Mouse (Mus musculus) gastrocnemius, adult 2 months (tissue): ENCODE data around the gene Arl16. TPM values are rescaled to one million over a fixed set of nuclear protein-coding genes. Genes with fewer than 3 reads are reported as not detected.

Experiments used
- DNase-seq: peaks from one replicate; pipeline ENCODE4 v3.0.0; 2022
- H3K27ac ChIP-seq: fragments of 200-600 bp; 2 replicates; pipeline ENCODE4 v1.8.1; 2022; ENCODE audit warnings: mild to moderate bottlenecking
- H3K4me3 ChIP-seq: fragments of 200-600 bp; 2 replicates; pipeline ENCODE4 v1.8.1; 2022; ENCODE audit warnings: mild to moderate bottlenecking, moderate library complexity
- CTCF ChIP-seq: fragments of 200-600 bp; IDR thresholded peaks from 2 replicates; pipeline ENCODE4 v1.8.1; 2022; ENCODE audit warnings: antibody characterized with exemption, mild to moderate bottlenecking, moderate library complexity
- intact Hi-C: fragments of 180-260 bp; cut with DNase I; formaldehyde crosslinking; loops from one replicate; pipeline ENCODE4 v1.15.1; 2025
- total RNA-seq, 2 experiments: library from RNA; stranded (reverse); gene quantifications; 2 replicates each; pipeline ENCODE4 v1.2.3; 2021

The Arl16 gene
- total RNA-seq, 2 experiments from 2014 or later = 5.6 to 6.3 TPM

DNA sequence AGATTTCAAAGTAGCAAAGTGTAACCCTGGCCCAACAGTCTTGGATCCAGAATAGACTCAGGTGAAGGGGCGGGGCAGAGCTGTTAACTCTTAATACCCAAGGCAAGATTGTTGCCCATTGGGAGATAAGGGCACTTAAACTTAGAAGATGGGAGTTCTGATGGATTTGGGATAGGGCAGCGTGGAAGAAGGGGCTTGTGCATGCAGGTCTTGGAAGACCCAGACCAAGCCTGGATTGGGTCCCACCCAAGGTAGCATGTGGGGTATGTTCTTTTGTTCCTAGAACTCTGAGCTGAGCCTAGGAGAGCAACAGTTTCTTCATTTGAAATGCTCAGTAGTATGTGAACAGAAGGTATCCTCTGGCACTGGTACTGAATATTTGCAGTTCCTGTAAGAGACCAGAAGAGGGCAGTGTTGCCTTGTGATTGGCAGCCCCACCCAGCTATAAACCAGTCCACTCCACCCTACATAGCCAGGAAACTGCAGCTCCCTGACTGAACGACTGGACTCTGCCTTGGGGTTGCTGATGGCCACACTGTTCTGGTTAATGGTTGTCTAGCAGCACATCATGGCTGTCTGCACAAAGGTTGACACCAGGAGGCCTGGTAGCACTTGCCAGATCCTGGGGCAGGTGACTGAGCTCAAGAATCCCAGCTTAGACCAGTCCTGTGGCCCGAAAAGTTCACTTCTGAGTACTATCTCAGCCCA, 21.8 kb upstream of the Arl16 start:
- intact Hi-C loops = loop anchor here (1.0 kb wide), 1 partner anchor 123 kb away; no protein-coding TSS in a partner anchor

GRCm38 (mm10) chr11:120488516-120488915, 21.1 kb upstream of the Arl16 start:
- intact Hi-C loops = no loop called here
- Histone ChIP-seq H3K27ac (no peak overlapping the region), H3K4me3 (no peak overlapping the region)
- no peak for TF ChIP-seq CTCF
- no peak for DNase-seq

More for the DNA sequence above, 21.8 kb upstream of the Arl16 start:
- peak; percentile 69 for DNase-seq
- H3K27ac ChIP-seq = peak overlapping the region; percentile 78
- no peak overlapping the region for H3K4me3 ChIP-seq
- TF ChIP-seq CTCF = peak; percentile 94; the same call in 1 of the 2 replicates

DNA sequence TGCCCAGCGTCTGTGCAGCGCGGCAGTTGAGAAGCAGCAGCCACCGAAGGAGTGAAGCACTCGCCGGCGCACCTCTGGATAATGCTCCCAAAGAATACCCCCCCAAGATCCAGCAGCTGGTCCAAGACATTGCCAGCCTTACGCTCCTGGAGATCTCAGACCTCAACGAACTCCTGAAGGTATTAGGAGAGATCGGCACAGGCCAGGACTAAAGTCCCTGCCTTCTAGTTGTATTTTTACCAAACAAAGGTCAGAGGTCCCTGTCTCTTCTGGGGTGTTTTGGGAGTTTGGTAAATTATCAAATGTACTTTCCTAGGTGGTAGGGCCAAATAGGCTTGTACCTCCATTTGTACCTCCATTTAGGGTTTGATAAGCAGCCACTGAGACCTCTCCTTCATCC, 17.8 kb upstream of the Arl16 start:
- no peak for DNase-seq
- intact Hi-C loops = no loop called here
- TF ChIP-seq CTCF = no peak
- H3K4me3 ChIP-seq = peak overlapping the region; percentile 93
- peak overlapping the region; percentile 98 for H3K27ac ChIP-seq

- peak within 1 kb of the TSS; percentile 93 for H3K4me3 ChIP-seq
- peak; percentile 93 for DNase-seq
- intact Hi-C loops = no loop called here
- TF ChIP-seq CTCF = no peak
- peak within 1 kb of the TSS; percentile 98 for H3K27ac ChIP-seq
These were observed 17.0 kb upstream of the Arl16 start, which contains the start of gene Mrpl12 for GRCm38 (mm10) chr11:120484265-120484981. Mrpl12 (plus strand) TSS chr11:120484613.

DNA sequence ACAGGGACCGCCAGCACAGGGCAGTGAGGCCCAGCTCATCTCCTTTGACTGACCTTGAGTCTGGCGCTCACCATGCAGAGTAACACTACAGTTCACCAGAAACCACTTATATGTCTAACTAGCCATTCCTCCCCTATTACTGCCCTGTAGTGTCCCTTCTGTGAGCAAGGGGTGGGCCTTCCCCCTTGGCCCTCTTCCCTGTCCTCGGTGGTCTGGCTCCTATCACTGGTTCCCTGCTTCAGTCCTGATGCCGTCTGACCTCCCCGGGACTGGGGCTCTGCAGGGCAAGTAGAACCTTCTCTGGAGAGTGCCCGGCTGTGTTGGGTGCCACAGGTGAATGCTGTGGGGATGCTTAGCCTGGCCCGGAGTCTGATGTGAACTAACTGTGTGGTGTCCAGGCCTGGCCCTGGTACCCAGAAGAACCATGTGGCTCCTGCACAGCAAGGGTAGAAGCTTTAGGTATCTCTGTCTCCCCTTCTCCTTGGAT, 16.1 kb upstream of the Arl16 start:
- no peak for DNase-seq
- intact Hi-C loops = no loop called here
- no peak for TF ChIP-seq CTCF
- peak overlapping the region; percentile 93 for H3K4me3 ChIP-seq
- no peak overlapping the region for H3K27ac ChIP-seq

GRCm38 (mm10) chr11:120472052-120472451, 4.6 kb upstream of the Arl16 start:
- intact Hi-C loops = no loop called here
- DNase-seq = no peak
- no peak overlapping the region for H3K4me3 ChIP-seq

DNA sequence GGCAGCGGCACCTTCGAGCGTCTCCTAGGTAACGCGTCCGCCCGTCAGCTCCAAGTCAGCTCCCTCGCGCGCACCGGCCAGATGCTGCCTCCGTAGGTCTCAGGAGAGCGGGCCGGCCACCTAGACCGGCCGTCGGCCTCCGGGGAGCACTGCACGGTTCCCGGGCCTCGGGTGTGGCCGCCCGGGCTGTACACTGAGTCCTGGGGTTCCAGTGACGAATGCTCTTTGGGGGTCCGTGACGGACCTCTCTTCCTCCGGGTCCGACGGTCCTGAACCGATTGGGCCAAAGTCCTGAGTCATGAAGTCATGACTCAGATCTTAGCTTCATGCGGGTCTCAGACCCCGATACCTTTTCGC, 307 bp upstream of the Arl16 start:
- TF ChIP-seq CTCF = no peak
- DNase-seq = no peak
- intact Hi-C loops = no loop called here
- Histone ChIP-seq H3K4me3 (peak overlapping the region; percentile 99), H3K27ac (peak overlapping the region; percentile 88)

More at GRCm38 (mm10) chr11:120472052-120472451, 4.6 kb upstream of the Arl16 start:
- no peak overlapping the region for H3K27ac ChIP-seq
- TF ChIP-seq CTCF = no peak

DNA sequence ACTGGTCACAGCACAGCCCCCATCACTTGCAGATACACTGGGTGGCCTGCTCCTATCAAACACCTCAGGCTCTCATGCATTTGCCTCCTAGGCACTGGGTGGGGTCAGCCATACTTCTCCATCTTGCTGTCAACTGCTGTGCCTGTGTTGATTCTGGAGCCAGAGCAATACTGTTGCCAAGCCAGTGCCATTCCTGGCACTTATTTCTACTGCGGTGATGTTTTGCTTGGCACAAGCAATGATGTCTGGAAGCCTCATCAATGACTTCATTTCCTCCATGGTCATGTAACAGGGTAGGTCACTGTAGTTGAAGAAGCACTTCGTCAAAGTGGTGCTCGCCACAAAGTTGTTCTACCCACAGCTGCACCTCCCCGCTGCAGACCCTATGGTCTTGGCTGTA, 1.9 kb downstream of the Arl16 start:
- Histone ChIP-seq H3K4me3 (no peak overlapping the region), H3K27ac (no peak overlapping the region)

DNA sequence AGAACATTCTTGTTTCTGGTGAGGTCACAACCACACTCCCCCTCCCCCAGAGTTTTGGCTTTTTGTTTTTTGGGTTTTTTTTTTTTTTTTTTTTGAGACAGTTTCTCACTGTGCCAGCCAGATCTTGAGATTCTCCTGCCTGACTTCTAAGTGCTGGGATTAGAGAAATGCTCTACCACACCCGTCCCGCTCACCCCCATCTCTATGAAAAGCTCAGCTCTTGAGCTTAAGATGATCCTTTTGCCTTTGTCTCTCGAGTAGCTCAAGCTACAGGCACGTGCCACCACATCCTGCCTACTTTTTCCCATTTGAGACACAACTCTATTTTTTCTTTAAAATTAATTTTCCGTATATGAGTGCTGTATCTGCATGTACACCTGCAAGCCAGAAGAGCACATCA, 3.0 kb downstream of the Arl16 start:
- Histone ChIP-seq H3K4me3 (no peak overlapping the region), H3K27ac (no peak overlapping the region)
- no peak for DNase-seq
- intact Hi-C loops = no loop called here
- TF ChIP-seq CTCF = no peak

More for the DNA sequence above, 1.9 kb downstream of the Arl16 start:
- TF ChIP-seq CTCF = no peak
- peak; percentile 19 for DNase-seq
- intact Hi-C loops = no loop called here

GRCm38 (mm10) chr11:120463536-120463935, 3.9 kb downstream of the Arl16 start:
- Histone ChIP-seq H3K4me3 (no peak overlapping the region), H3K27ac (no peak overlapping the region)
- intact Hi-C loops = no loop called here
- TF ChIP-seq CTCF = no peak
- peak; percentile 4 for DNase-seq

DNA sequence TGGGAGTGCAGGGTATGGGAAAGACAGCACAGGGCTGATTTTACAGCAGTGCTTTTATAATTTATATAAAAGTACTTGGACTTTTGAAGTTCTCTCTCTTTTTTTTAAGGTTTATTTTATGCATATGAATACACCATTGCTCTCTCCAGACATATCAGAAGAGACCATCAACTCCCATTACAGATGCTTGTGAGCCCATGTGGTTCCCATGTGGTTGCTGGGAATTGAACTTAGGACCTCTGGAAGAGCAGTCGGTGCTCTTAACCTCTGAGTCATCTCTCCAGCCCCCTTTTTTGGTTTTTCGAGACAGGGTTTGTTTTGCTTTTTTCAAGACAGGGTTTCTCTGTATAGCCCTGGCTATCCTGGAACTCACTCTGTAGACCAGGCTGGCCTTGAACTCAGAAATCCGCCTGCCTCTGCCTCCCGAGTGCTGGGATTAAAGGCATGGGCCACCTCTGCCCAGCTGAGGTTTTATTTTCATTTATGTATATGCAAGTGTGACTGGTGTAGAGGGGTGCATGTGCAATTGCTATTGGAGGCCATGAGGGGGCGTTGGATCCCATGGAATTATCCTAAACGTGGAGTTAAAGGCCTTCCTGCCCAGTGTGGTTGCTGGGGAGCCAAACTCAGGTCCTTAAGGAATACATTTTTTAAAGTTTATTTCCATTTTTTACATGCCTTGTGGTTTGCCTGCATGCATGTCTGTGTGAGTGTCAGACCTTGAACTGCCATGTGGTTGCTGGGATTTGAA, 8.4 kb downstream of the Arl16 start:
- peak; percentile 36; the same call in 1 of the 2 replicates for TF ChIP-seq CTCF
- DNase-seq = peak; percentile 4
- H3K27ac ChIP-seq = peak overlapping the region; percentile 94; the same call in 1 of the 2 replicates
- intact Hi-C loops = no loop called here
- H3K4me3 ChIP-seq = peak overlapping the region; percentile 98
